Mouse (Mus musculus): Measurements from ENCODE around the gene Slc36a1.

DNA sequence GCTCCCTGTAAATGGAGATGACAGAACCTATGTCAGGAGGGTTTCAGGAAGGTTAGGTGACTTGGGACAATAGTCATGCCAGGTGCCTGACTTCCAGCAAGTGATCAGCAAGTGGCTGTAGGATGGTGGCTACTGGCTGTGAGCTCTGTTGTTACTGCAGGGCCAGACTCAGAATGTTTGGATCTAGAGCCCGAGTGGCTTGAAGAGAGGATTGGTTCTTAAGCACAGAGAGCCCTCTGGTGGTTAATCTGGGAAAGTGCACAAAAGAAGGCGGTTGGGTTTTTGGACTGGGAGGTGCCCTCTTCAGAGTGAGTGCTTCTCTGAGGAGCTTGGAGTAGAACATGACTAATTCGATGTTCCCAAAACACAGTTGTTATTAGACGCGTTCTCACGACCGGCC is 36.4 kb downstream of the Slc36a1 start:
- TF ChIP-seq POLR2A (IDR thresholded peaks at IDR 0.05; ENCODE audit: borderline replicate concordance, extremely low read depth, low read depth, low read length) (no peak), CTCF (IDR thresholded peaks at IDR 0.05; ENCODE audit: insufficient read depth, low read length) (peak; percentile 28; the same call in 1 of the 2 replicates)

Data from lung, adult 2 months (tissue).